Mouse (Mus musculus): ENCODE measurements at regions not wholly inside any gene's neighbourhood (a gene's known extent, or its start where the extent isn't known, plus 50 kb on each side); places are given as distances from the start of the nearest gene placed in this dataset.

DNA sequence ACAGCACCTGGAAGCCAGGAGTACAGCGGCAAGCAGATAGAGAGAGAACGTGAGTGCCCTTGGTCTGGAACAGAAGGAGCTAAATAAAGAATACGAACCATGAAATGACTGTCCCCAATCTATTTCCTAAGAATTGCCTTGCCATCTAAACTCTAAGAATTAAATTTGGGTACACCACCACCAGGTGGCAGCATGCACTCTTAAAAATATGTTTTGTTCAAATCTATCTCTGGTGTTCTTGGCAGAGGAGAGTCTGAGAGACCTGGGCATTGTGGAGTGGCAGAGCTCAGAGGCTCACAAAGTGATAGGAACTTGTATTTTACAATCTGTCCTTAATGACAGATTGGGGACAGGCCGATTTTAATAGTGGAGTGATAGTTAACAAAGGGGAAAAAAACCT lies 144.5 kb downstream of the Cdh26 start:
- Histone ChIP-seq H3K9me3 (no peaks in the 10 kb centered on the region), H3K4me1 (no peaks in the 10 kb centered on the region), H3K27me3 (ENCODE audit: insufficient read depth, poor library complexity, severe bottlenecking) (no peaks in the 10 kb centered on the region), H3K36me3 (no peaks in the 10 kb centered on the region), H3K27ac (no peak overlapping the region), H3K4me3 (no peak overlapping the region)
- 43% methylated on average over 4 of the region's 4 CpGs for WGBS
- DNase-seq (ENCODE audit: low spot score): no peak

GRCm38 (mm10) chr2:178575403-178575802 lies 145.1 kb downstream of the Cdh26 start:
- no peak overlapping the region for H3K27ac ChIP-seq
- WGBS: 65% methylated on average over 6 of the region's 6 CpGs
- no peaks in the 10 kb centered on the region for H3K4me1 ChIP-seq
- no peaks in the 10 kb centered on the region for H3K27me3 ChIP-seq (ENCODE audit: insufficient read depth, poor library complexity, severe bottlenecking)
- H3K4me3 ChIP-seq: no peak overlapping the region
- H3K36me3 ChIP-seq: no peaks in the 10 kb centered on the region
- DNase-seq (ENCODE audit: low spot score): no peak
- H3K9me3 ChIP-seq: no peaks in the 10 kb centered on the region

- H3K36me3 ChIP-seq: no peaks in the 10 kb centered on the region
- 61% methylated on average over 7 of the region's 7 CpGs for WGBS
- no peak for DNase-seq (ENCODE audit: low spot score)
- no peaks in the 10 kb centered on the region for H3K4me1 ChIP-seq
- no peaks in the 10 kb centered on the region for H3K9me3 ChIP-seq
- no peak overlapping the region for H3K27ac ChIP-seq
- H3K4me3 ChIP-seq: no peak overlapping the region
- no peaks in the 10 kb centered on the region for H3K27me3 ChIP-seq (ENCODE audit: insufficient read depth, poor library complexity, severe bottlenecking)
Measured at GRCm38 (mm10) chr2:178576067-178576466, 145.7 kb downstream of the Cdh26 start.

DNA sequence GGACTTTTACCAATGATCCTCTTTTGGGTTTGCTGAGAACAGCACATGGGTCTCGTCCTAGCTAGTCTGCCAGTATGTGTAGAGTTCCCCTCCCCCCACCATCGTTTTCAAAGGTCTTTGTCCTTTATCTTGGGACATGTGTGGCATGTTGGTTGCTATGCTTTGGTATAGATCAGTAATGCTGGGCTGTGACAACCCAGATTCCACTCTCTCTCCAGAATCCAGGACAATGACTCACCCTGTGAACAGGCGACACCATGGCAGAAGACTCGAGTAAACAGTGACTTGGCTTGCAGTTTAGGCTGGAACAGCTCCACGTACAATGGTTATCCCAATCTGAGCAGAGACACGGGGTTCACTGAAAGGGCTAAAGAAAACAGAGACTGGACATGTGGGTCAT lies 149.2 kb downstream of the Cdh26 start:
- Histone ChIP-seq H3K9me3 (no peaks in the 10 kb centered on the region), H3K27ac (no peak overlapping the region), H3K4me3 (no peak overlapping the region), H3K36me3 (no peaks in the 10 kb centered on the region), H3K4me1 (no peaks in the 10 kb centered on the region), H3K27me3 (ENCODE audit: insufficient read depth, poor library complexity, severe bottlenecking) (no peaks in the 10 kb centered on the region)
- DNase-seq (ENCODE audit: low spot score): no peak
- 56% methylated on average over 6 of the region's 6 CpGs for WGBS

DNA sequence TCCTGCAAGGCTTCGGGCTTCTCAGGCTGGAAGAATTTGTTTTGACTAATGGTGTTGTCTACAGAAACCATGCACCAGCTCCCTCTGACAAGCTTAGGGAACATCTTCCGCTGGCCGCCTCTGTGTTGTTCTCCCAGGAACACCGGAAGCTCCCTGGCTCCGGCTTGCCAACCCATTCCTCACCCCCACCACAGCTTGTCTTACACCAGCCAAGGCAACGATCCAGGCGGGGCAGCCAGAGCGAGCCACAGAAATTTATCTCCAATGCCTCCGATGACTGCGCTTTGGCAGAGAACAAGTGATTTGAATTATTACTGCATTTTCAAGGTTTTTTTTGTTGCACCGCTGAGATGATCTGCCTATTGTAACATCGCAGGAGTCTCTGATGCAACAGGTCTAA lies 151.0 kb downstream of the Cdh26 start:
- no peaks in the 10 kb centered on the region for H3K36me3 ChIP-seq
- 86% methylated on average over 12 of the region's 12 CpGs for WGBS
- H3K27ac ChIP-seq: no peak overlapping the region
- H3K27me3 ChIP-seq (ENCODE audit: insufficient read depth, poor library complexity, severe bottlenecking): no peaks in the 10 kb centered on the region
- no peaks in the 10 kb centered on the region for H3K9me3 ChIP-seq
- H3K4me1 ChIP-seq: no peaks in the 10 kb centered on the region
- H3K4me3 ChIP-seq: no peak overlapping the region
- DNase-seq (ENCODE audit: low spot score): no peak

- no peaks in the 10 kb centered on the region for H3K4me1 ChIP-seq
- no peaks in the 10 kb centered on the region for H3K27me3 ChIP-seq (ENCODE audit: insufficient read depth, poor library complexity, severe bottlenecking)
- no peaks in the 10 kb centered on the region for H3K36me3 ChIP-seq
- H3K27ac ChIP-seq: no peak overlapping the region
- no peaks in the 10 kb centered on the region for H3K9me3 ChIP-seq
- no peak for DNase-seq (ENCODE audit: low spot score)
- 67% methylated on average over 5 of the region's 5 CpGs for WGBS
- H3K4me3 ChIP-seq: no peak overlapping the region
Measured at GRCm38 (mm10) chr2:178584970-178585566, 154.7 kb downstream of the Cdh26 start.

DNA sequence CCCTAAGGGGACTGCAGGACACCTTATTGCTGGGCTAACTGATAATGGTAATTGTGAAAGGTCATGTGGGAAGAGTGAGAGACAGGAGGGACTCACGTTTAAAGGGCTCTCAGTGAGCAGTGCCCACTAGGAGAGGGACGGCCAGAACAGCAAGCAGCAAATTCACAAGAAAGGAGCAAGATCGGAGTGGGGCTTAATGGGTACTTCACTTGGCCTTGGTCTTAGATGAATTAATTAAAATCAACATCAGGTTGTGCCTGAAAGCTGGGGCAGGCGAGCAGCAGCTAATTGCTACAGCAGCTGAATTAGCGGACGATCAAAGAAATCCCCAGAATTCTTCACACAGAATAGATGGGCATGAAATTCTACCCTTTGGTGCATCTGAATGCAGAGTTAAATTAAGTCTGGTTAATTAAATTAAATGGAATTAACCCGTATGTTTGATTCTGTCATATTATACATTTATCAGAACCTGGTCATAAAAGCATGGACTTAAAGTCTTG lies 156.9 kb downstream of the Cdh26 start:
- 73% methylated on average over 7 of the region's 7 CpGs for WGBS

DNA sequence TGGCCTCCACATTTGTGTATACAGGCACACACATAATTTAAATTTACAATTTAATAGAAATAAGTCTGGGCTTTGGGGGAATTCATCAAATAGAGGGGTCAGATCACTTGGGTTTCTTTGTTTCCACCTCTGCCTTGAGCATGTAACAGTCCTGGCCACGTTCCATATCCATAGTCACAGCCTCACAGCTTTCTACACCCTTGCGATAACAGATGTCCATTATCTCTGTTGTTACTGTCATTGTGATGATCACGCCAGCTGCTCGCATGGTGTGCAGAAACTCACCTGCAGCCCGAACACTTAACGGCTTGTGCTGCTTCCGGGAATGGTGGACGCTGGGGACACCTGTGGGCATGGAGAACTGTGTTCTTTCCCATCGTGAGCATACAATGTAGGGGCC lies 163.4 kb downstream of the Cdh26 start:
- H3K27ac ChIP-seq: no peak overlapping the region
- WGBS: 73% methylated on average over 9 of the region's 9 CpGs
- H3K4me1 ChIP-seq: peaks cover 6% of the 10 kb centered on the region
- no peaks in the 10 kb centered on the region for H3K36me3 ChIP-seq
- H3K27me3 ChIP-seq (ENCODE audit: insufficient read depth, poor library complexity, severe bottlenecking): no peaks in the 10 kb centered on the region
- no peak for DNase-seq (ENCODE audit: low spot score)
- H3K4me3 ChIP-seq: no peak overlapping the region
- no peaks in the 10 kb centered on the region for H3K9me3 ChIP-seq

More for the DNA sequence above, 156.9 kb downstream of the Cdh26 start:
- Histone ChIP-seq H3K36me3 (no peaks in the 10 kb centered on the region), H3K27ac (no peak overlapping the region), H3K27me3 (ENCODE audit: insufficient read depth, poor library complexity, severe bottlenecking) (no peaks in the 10 kb centered on the region), H3K4me3 (no peak overlapping the region), H3K9me3 (no peaks in the 10 kb centered on the region), H3K4me1 (no peaks in the 10 kb centered on the region)
- no peak for DNase-seq (ENCODE audit: low spot score)

DNA sequence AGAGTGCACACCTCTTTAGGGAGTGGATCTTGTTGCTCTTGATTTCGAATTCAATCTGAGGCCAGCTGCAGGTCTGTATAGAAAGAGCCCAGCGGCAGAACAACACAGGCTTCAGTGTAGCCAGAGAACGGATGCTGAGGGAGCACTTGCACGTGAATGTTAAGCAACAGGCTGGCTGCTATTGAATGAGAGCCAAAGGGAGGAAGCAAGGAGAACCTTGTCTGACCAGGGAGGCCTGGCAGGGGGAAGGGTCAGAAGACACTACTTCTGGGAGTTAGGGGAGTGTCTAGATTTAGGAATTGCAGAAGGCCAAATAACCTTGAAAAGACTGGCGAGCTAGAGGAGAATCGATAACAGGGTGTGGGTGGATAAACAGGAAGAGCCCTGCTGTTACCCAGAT lies 163.8 kb downstream of the Cdh26 start:
- 46% methylated on average over 6 of the region's 6 CpGs for WGBS
- Histone ChIP-seq H3K36me3 (no peaks in the 10 kb centered on the region), H3K4me3 (no peak overlapping the region), H3K9me3 (no peaks in the 10 kb centered on the region), H3K27me3 (ENCODE audit: insufficient read depth, poor library complexity, severe bottlenecking) (no peaks in the 10 kb centered on the region), H3K27ac (no peak overlapping the region), H3K4me1 (peaks cover 6% of the 10 kb centered on the region)
- no peak for DNase-seq (ENCODE audit: low spot score)

GRCm38 (mm10) chr2:178596312-178597083 lies 166.2 kb downstream of the Cdh26 start:
- no peak for DNase-seq (ENCODE audit: low spot score)
- Histone ChIP-seq H3K4me3 (no peak overlapping the region), H3K9me3 (no peaks in the 10 kb centered on the region), H3K27ac (no peak overlapping the region), H3K4me1 (peaks cover 6% of the 10 kb centered on the region), H3K27me3 (ENCODE audit: insufficient read depth, poor library complexity, severe bottlenecking) (no peaks in the 10 kb centered on the region), H3K36me3 (no peaks in the 10 kb centered on the region)
- WGBS: 78% methylated on average over 16 of the region's 16 CpGs

- DNase-seq (ENCODE audit: low spot score): no peak
- H3K4me1 ChIP-seq: peaks cover 6% of the 10 kb centered on the region
- H3K27ac ChIP-seq: no peak overlapping the region
- H3K4me3 ChIP-seq: no peak overlapping the region
- no peaks in the 10 kb centered on the region for H3K27me3 ChIP-seq (ENCODE audit: insufficient read depth, poor library complexity, severe bottlenecking)
- no peaks in the 10 kb centered on the region for H3K9me3 ChIP-seq
- 59% methylated on average over 7 of the region's 7 CpGs for WGBS
- H3K36me3 ChIP-seq: no peaks in the 10 kb centered on the region
Measured at GRCm38 (mm10) chr2:178597084-178597470, 166.7 kb downstream of the Cdh26 start.

GRCm38 (mm10) chr2:178598371-178598770 lies 168.0 kb downstream of the Cdh26 start:
- WGBS: 89% methylated on average over 5 of the region's 5 CpGs
- no peaks in the 10 kb centered on the region for H3K9me3 ChIP-seq
- no peak overlapping the region for H3K27ac ChIP-seq
- H3K4me3 ChIP-seq: no peak overlapping the region
- peaks cover 6% of the 10 kb centered on the region for H3K4me1 ChIP-seq
- no peaks in the 10 kb centered on the region for H3K36me3 ChIP-seq
- no peak for DNase-seq (ENCODE audit: low spot score)
- no peaks in the 10 kb centered on the region for H3K27me3 ChIP-seq (ENCODE audit: insufficient read depth, poor library complexity, severe bottlenecking)

GRCm38 (mm10) chr2:178598836-178599235 lies 168.5 kb downstream of the Cdh26 start:
- H3K27me3 ChIP-seq (ENCODE audit: insufficient read depth, poor library complexity, severe bottlenecking): no peaks in the 10 kb centered on the region
- H3K9me3 ChIP-seq: no peaks in the 10 kb centered on the region
- no peak overlapping the region for H3K27ac ChIP-seq
- no peak for DNase-seq (ENCODE audit: low spot score)
- no peak overlapping the region for H3K4me3 ChIP-seq
- 81% methylated on average over 3 of the region's 3 CpGs for WGBS
- no peaks in the 10 kb centered on the region for H3K36me3 ChIP-seq
- peaks cover 5% of the 10 kb centered on the region for H3K4me1 ChIP-seq
